Mouse (Mus musculus): ENCODE results near the gene Stil. TPM values are rescaled to one million over a fixed set of nuclear protein-coding genes. Genes with fewer than 3 reads are reported as not detected.

The Stil gene
- polyA plus RNA-seq, 1 experiment from 2014 or later, result 23.0 TPM

Other genes with a start within 250 kb of the Stil start
- gene Gm12830, start 178.4 kb upstream of the Stil start, polyA plus RNA-seq (2014; fragmentation: Nextera tagmentation; extraction: Ambion mirVana), result not detected in 2 replicates
- 0.74 and 0.93 TPM in 2 replicates for gene Foxd2, start 91.3 kb upstream of the Stil start, polyA plus RNA-seq (2014; fragmentation: Nextera tagmentation; extraction: Ambion mirVana)
- not detected in 2 replicates for gene Foxe3, start 74.1 kb upstream of the Stil start, polyA plus RNA-seq (2014; fragmentation: Nextera tagmentation; extraction: Ambion mirVana)
- gene Cmpk1, start 12.9 kb upstream of the Stil start, polyA plus RNA-seq (2014; fragmentation: Nextera tagmentation; extraction: Ambion mirVana), result 134 and 150 TPM in 2 replicates
- 8.6 and 10.3 TPM in 2 replicates for gene Tal1, start 56.3 kb downstream of the Stil start, polyA plus RNA-seq (2014; fragmentation: Nextera tagmentation; extraction: Ambion mirVana)
- 12.8 and 16.0 TPM in 2 replicates for gene Pdzk1ip1, start 88.5 kb downstream of the Stil start, polyA plus RNA-seq (2014; fragmentation: Nextera tagmentation; extraction: Ambion mirVana)
- gene Cyp4x1, start 134.1 kb downstream of the Stil start, polyA plus RNA-seq (2014; fragmentation: Nextera tagmentation; extraction: Ambion mirVana), result 0.75 and 0.79 TPM in 2 replicates
- not detected in 2 replicates for gene Cyp4a29, start 241.9 kb downstream of the Stil start, polyA plus RNA-seq (2014; fragmentation: Nextera tagmentation; extraction: Ambion mirVana)